Mouse (Mus musculus) urinary bladder, postnatal 36 days (tissue): ENCODE results near the gene Rab8a.
A peak's percentile ranks its signal among the peaks of the same experiment; 100 is the strongest.

Experiments used
- DNase-seq, 2 experiments: peaks; one replicate each; pipeline ENCODE4 v3.0.0; 2022; ENCODE audit warnings: low spot score in 2 of 2, mixed read lengths in 1 of 2

Gene Rab8a

DNA sequence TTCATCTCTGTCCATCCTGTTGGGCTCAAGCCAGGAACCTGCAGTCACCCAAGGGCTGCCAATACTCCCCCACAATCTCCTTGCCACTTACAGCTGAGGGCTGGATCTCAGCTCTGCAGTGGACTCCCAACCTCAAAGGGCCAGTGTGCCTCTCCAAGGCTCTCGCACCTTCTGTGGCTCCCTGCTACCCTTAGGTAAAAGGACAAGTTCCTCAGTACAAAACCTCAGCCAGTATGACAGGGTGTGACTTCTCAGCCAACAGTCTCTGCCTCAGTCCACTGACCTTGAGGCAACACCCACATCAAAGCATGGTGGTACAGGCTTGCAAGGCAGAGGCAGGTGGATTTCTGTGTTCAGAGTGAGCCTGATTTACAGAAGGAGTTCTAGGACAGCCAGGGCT is 50.8 kb downstream of the Rab8a start:
- no peak for DNase-seq

DNA sequence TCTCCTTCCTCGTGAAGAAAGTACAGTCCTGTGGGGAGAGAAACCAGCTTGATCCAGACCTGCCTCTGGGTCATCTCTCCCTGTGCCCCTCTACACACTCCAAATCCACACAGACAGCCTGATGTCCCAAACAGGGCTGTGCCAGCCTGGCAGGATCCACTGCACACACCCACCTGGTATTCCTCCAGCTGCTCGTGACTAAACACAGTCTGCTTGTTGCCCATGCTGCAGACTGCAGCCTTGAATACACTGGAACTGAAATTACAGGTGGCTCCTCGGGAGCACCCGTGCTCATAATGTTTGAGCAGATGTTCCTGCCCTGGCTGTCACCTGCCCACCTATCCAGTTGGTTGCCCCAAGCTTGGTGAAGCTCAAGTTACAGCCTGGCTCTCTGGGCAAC is 51.8 kb downstream of the Rab8a start, which contains the start of gene Cib3:
Gene Cib3, minus strand, starts transcription at position 87 of the 400 bp plus-strand sequence.
- DNase-seq, result no peak

DNA sequence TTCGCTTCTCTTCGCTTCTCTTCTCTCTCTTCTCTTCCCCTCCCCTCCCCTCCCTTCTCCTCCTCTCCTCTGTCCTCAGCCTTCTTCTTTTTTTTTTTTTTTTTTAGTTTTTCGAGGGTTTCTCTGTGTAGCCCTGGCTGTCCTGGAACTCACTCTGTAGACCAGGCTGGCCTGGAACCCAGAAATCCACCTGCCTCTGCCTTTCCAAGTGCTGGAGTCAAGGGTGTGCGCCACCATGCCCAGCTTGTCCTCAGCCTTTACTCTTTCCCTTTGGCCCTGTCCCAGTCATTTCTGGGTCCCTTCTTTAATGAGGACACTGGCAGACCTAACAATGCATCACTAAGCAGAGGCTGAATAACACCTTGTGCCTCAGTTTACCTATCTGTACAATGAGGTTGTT is 52.5 kb downstream of the Rab8a start, which contains the start of gene Gm11034:
Gene Gm11034, minus strand, starts transcription at position 101 of the 400 bp plus-strand sequence.
- DNase-seq, result no peak

GRCm38 (mm10) chr8:72215060-72215459 is 54.1 kb downstream of the Rab8a start:
- DNase-seq, result no peak

DNA sequence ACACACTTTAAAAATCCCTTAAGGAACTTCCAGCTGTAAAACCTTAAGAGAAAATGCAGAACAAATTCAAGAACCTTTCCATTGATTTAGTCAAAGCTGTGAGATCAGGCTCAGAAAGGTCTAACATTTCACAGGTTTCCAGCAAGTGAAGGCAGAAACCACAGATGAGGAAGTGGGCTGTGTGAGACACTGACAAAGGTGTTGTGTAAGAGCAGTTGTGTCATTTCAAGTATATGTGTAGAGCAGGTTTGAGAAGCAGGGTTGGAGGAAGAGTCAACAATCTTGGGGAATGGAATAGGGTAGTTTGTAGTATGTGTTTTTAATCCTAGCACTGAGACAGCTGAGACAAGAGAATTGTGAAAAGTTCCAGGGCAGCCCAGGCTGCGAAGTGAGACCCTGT is 54.9 kb downstream of the Rab8a start:
- no peak for DNase-seq

- no peak for DNase-seq
These were observed 58.0 kb downstream of the Rab8a start for GRCm38 (mm10) chr8:72218781-72219540.

- DNase-seq, result peak; percentile 76 to 89
These were observed 58.8 kb downstream of the Rab8a start, which contains the start of gene Fam32a for GRCm38 (mm10) chr8:72219541-72220363. Fam32a (plus strand) TSS chr8:72219730.

- DNase-seq, result no peak
These were observed 59.8 kb downstream of the Rab8a start for GRCm38 (mm10) chr8:72220758-72221157.

DNA sequence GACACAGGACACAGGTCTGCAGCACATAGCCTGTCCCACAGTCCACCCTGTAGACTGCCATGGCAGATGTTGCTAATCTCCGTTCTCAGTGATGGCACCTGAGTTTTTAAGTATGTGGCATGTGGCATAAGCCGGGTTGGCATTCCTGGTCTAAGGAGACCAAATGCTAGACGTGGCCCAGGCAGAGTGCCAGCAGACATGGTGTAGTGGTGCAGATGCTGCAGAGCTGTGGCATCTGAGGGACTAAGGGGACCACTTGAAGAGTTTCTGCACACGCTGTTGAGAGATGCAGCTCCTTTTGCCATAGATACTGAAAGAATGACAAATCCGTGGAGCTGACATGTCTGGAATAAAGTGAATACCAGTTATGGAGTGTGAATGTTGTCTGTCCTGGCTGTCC is 61.7 kb downstream of the Rab8a start:
- no peak for DNase-seq
